Comparison of ENCODE assay signal across 24 mouse cellular contexts in the genomic region with DNA sequence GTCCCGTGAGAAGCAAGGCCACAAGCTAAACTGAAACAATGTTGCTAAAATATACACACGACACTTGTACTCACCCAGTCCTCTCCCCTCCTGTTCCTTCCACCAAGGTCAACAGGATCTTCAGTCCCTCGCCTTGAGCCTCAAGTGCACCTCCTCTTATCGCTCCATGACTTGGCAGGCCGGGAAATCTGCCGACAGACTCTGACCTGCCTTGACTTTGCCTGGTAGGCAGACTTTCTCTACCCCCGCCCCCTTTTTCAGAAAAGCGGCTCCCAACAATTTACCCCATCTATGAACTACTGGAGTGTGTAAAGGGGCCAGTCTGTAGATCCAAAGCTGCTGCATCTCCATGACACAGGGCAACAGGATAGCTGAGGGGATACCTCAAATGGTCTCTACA. TPM values are rescaled to one million over a fixed set of nuclear protein-coding genes. Genes with fewer than 3 reads are reported as not detected.
DNase-seq lines count a peak whose midpoint lies in the region; ATAC-seq and TF ChIP-seq lines count a peak whose summit lies in the region.
"Had no signal": no experiment of that assay in that cellular context is flagged by ENCODE, and none has a peak within 500 bp of the region (broad histone marks: within the 10 kb centered on the region; RNA-seq: fewer than 3 reads in every experiment).

No protein-coding gene starts in this region.

- no peak for ATAC-seq in heart, embryonic 12.5 days (ENCODE audit: insufficient number of reproducible peaks, low FRiP score)
- ATAC-seq in lung, embryonic 15.5 days (ENCODE audit: borderline replicate concordance, extremely low read depth, low FRiP score, low TSS enrichment) = 0 out of 2 replicates have a peak, but pooled peaks have one; percentile 32
- ATAC-seq in lung, postnatal 0 days = peak; percentile 85
- ATAC-seq: activated CD4-positive, CD25-positive, alpha-beta regulatory T cell, adult 4 months; CD4-positive, CD25-positive, alpha-beta regulatory T cell, adult 4 months; forebrain, embryonic 14.5 days had no signal

- H3K9ac ChIP-seq in heart, embryonic 12.5 days = no peak overlapping the region
- H3K9ac ChIP-seq in lung, embryonic 15.5 days = no peak overlapping the region
- no peak overlapping the region for H3K9ac ChIP-seq in lung, postnatal 0 days (replicated peaks; ENCODE audit: low read depth)
- H3K9ac ChIP-seq: embryonic facial prominence, embryonic 13.5 days; limb, embryonic 15.5 days; midbrain, embryonic 12.5 days had no signal

- no peak for TF ChIP-seq CTCF in lung, postnatal 0 days (IDR thresholded peaks at IDR 0.05)

- H3K4me1 ChIP-seq in heart, embryonic 12.5 days (replicated peaks) = peaks cover 27% of the 10 kb centered on the region
- no peaks in the 10 kb centered on the region for H3K4me1 ChIP-seq in lung, embryonic 15.5 days
- H3K4me1 ChIP-seq in lung, postnatal 0 days (ENCODE audit: insufficient read depth, low read depth, low read length) = no peaks in the 10 kb centered on the region
- H3K4me1 ChIP-seq in embryonic facial prominence, embryonic 10.5 days = no peaks in the 10 kb centered on the region
- H3K4me1 ChIP-seq: hindbrain, embryonic 10.5 days; limb, embryonic 15.5 days; midbrain, embryonic 12.5 days had no signal

- TF ChIP-seq EP300 in lung, postnatal 0 days (IDR thresholded peaks at IDR 0.05) = no peak

- no peak overlapping the region for H3K4me2 ChIP-seq in heart, embryonic 12.5 days
- H3K4me2 ChIP-seq in lung, embryonic 15.5 days = no peak overlapping the region
- H3K4me2 ChIP-seq in lung, postnatal 0 days (replicated peaks; ENCODE audit: low read depth, low read length) = no peak overlapping the region
- H3K4me2 ChIP-seq: embryonic facial prominence, embryonic 13.5 days; limb, embryonic 15.5 days; midbrain, embryonic 12.5 days had no signal

- 0 out of 2 replicates have a peak, but pooled peaks cover 2% of the 10 kb centered on the region for H3K9me3 ChIP-seq in heart, embryonic 12.5 days (replicated peaks)
- no peaks in the 10 kb centered on the region for H3K9me3 ChIP-seq in lung, embryonic 15.5 days
- no peaks in the 10 kb centered on the region for H3K9me3 ChIP-seq in lung, postnatal 0 days (ENCODE audit: low read length)
- H3K9me3 ChIP-seq in embryonic facial prominence, embryonic 10.5 days = no peaks in the 10 kb centered on the region
- H3K9me3 ChIP-seq: embryonic facial prominence, embryonic 13.5 days; hindbrain, embryonic 10.5 days; limb, embryonic 15.5 days; midbrain, embryonic 12.5 days had no signal

- no peak overlapping the region for H3K4me3 ChIP-seq in heart, embryonic 12.5 days
- H3K4me3 ChIP-seq in lung, embryonic 15.5 days = no peak overlapping the region
- no peak overlapping the region for H3K4me3 ChIP-seq in lung, postnatal 0 days (ENCODE audit: low read depth, low read length)
- H3K4me3 ChIP-seq in embryonic facial prominence, embryonic 10.5 days = no peak overlapping the region
- H3K4me3 ChIP-seq: embryonic facial prominence, embryonic 13.5 days; hindbrain, embryonic 10.5 days; limb, embryonic 15.5 days; midbrain, embryonic 12.5 days had no signal

- H3K27ac ChIP-seq in heart, embryonic 12.5 days (ENCODE audit: poor library complexity, severe bottlenecking) = peak overlapping the region; percentile 7; the same call in 1 of the 2 replicates
- H3K27ac ChIP-seq in lung, embryonic 15.5 days = no peak overlapping the region
- H3K27ac ChIP-seq in lung, postnatal 0 days (ENCODE audit: low read length) = peak overlapping the region; percentile 43
- H3K27ac ChIP-seq in embryonic facial prominence, embryonic 10.5 days (replicated peaks) = no peak overlapping the region
- H3K27ac ChIP-seq: embryonic facial prominence, embryonic 13.5 days; hindbrain, embryonic 10.5 days; limb, embryonic 15.5 days; midbrain, embryonic 12.5 days had no signal

- DNase-seq in adrenal gland, adult 2 months = peak; percentile 35
- DNase-seq in adrenal gland, postnatal 10 days = no peak
- DNase-seq in heart, postnatal 4 days = no peak
- DNase-seq in lung, postnatal 14 days = no peak
- DNase-seq in lung, postnatal 0 days (ENCODE audit: low spot score) = peak; percentile 69
- DNase-seq in embryonic facial prominence, embryonic 10.5 days (ENCODE audit: low spot score) = no peak
- DNase-seq: cerebellum, adult 11 months; gastrocnemius, postnatal 14 days; kidney, adult 18-20 months; kidney, postnatal 10 days; layer of hippocampus, postnatal 36 days had no signal

- WGBS in heart, embryonic 12.5 days = 59% methylated on average over 8 of the region's 8 CpGs
- WGBS in lung, embryonic 15.5 days = 53% methylated on average over 8 of the region's 8 CpGs
- 43% methylated on average over 8 of the region's 8 CpGs for WGBS in lung, postnatal 0 days
- 90% methylated on average over 8 of the region's 8 CpGs for WGBS in embryonic facial prominence, embryonic 10.5 days

- no peaks in the 10 kb centered on the region for H3K27me3 ChIP-seq in heart, embryonic 12.5 days (replicated peaks)
- no peaks in the 10 kb centered on the region for H3K27me3 ChIP-seq in lung, embryonic 15.5 days
- H3K27me3 ChIP-seq in lung, postnatal 0 days (replicated peaks; ENCODE audit: insufficient read depth, low read length) = no peaks in the 10 kb centered on the region
- H3K27me3 ChIP-seq in embryonic facial prominence, embryonic 10.5 days (replicated peaks; ENCODE audit: low read depth, poor library complexity, severe bottlenecking) = no peaks in the 10 kb centered on the region
- H3K27me3 ChIP-seq: embryonic facial prominence, embryonic 13.5 days; limb, embryonic 15.5 days; midbrain, embryonic 12.5 days had no signal

- no peaks in the 10 kb centered on the region for H3K36me3 ChIP-seq in heart, embryonic 12.5 days
- H3K36me3 ChIP-seq in lung, embryonic 15.5 days = no peaks in the 10 kb centered on the region
- H3K36me3 ChIP-seq in lung, postnatal 0 days (ENCODE audit: insufficient read depth, low read length) = no peaks in the 10 kb centered on the region
- H3K36me3 ChIP-seq in embryonic facial prominence, embryonic 10.5 days (replicated peaks) = 0 out of 2 replicates have a peak, but pooled peaks cover 4% of the 10 kb centered on the region
- H3K36me3 ChIP-seq: embryonic facial prominence, embryonic 13.5 days; hindbrain, embryonic 10.5 days; limb, embryonic 15.5 days; midbrain, embryonic 12.5 days had no signal

RNA-seq across cellular contexts. Expression of a gene that starts 30.9 kb away (rescaled TPM):
- total RNA-seq in adrenal gland, adult 2 months (2021) = not detected
- not detected in 2 replicates for polyA plus RNA-seq in adrenal gland, adult 2 months (2012; rRNA removed)
- under 1 TPM in 1 of 2 experiments, not detected in 1; 0.15 TPM for total RNA-seq in adrenal gland, postnatal 10 days (2021)
- 0.17 TPM in 1 of 2 replicates, not detected in the other for polyA plus RNA-seq in heart, embryonic 12.5 days (2016; fragmentation: Nextera tagmentation; extraction: Ambion mirVana)
- under 1 TPM in 1 of 2 experiments, not detected in 1; 0.14 TPM for total RNA-seq in heart, postnatal 4 days (2021)
- 0.34 and 0.54 TPM in 2 replicates for polyA plus RNA-seq in lung, embryonic 15.5 days (2015; fragmentation: Nextera tagmentation; extraction: Ambion mirVana)
- 1.2 and 1.5 TPM in 2 replicates for polyA plus RNA-seq in lung, postnatal 0 days (2015; fragmentation: Nextera tagmentation; extraction: Ambion mirVana)
- not detected in 2 replicates for polyA plus RNA-seq in embryonic facial prominence, embryonic 10.5 days (2016; fragmentation: Nextera tagmentation; extraction: Ambion mirVana)
- total RNA-seq: megakaryocyte progenitor cell, adult 5-6 weeks; monocyte, adult 5-6 weeks had no signal
- polyA plus RNA-seq: activated CD4-positive, CD25-positive, alpha-beta regulatory T cell, adult 4 months; CD4-positive, CD25-positive, alpha-beta regulatory T cell, adult 4 months; liver, embryonic 16.5 days; midbrain, embryonic 12.5 days; neural tube, embryonic 11.5 days had no signal

RNA-seq across cellular contexts. Expression of a gene that starts 41.9 kb away (rescaled TPM):
- 100 to 1,000 TPM; 131 to 211 TPM for total RNA-seq in adrenal gland, adult 2 months (2021)
- 122 and 133 TPM in 2 replicates for polyA plus RNA-seq in adrenal gland, adult 2 months (2012; rRNA removed)
- 100 to 1,000 TPM; 108 to 115 TPM for total RNA-seq in adrenal gland, postnatal 10 days (2021)
- 186 and 190 TPM in 2 replicates for polyA plus RNA-seq in heart, embryonic 12.5 days (2016; fragmentation: Nextera tagmentation; extraction: Ambion mirVana)
- total RNA-seq in heart, postnatal 4 days (2021) = 100 to 1,000 TPM; 109 to 111 TPM
- 191 and 196 TPM in 2 replicates for polyA plus RNA-seq in lung, embryonic 15.5 days (2015; fragmentation: Nextera tagmentation; extraction: Ambion mirVana)
- 221 and 231 TPM in 2 replicates for polyA plus RNA-seq in lung, postnatal 0 days (2015; fragmentation: Nextera tagmentation; extraction: Ambion mirVana)
- polyA plus RNA-seq in embryonic facial prominence, embryonic 10.5 days (2016; fragmentation: Nextera tagmentation; extraction: Ambion mirVana) = 169 and 171 TPM in 2 replicates

Comparison
In these comparisons a context has a peak if more than half of its experiments do, and no peak if none do; other contexts are left out.
1. DNase-seq: peak in adrenal gland, adult 2 months (single experiment) and lung, postnatal 0 days (single experiment); none in adrenal gland, postnatal 10 days (single experiment), heart, postnatal 4 days (single experiment), lung, postnatal 14 days (single experiment) and embryonic facial prominence, embryonic 10.5 days (single experiment).
2. H3K27ac ChIP-seq: peak in heart, embryonic 12.5 days (single experiment) and lung, postnatal 0 days (single experiment); none in lung, embryonic 15.5 days (single experiment) and embryonic facial prominence, embryonic 10.5 days (single experiment).